ENCODE assay signal across 25 mouse cellular contexts in the genomic region with DNA sequence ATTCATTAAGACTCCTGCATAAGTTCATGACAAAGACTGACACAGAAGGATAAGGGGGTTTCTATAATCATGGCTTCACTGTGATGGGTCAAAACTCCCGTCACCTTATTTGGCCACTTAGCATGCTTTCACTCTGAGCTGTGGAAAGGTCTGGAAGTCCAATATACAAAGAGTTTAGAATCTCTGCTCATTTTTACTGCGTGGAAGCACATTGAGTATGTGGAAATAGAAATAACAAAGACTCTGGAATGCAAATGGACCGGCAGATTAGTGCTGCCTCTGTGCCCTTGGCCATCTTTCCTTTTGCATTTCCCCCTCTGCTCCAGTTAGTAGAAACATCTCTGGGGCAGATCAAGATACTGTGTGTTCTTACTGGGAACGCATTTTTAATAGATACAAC.
A peak's percentile ranks its signal among the peaks of the same experiment; 100 is the strongest.
DNase-seq lines count a peak whose midpoint lies in the region; ATAC-seq lines count a peak whose summit lies in the region.
"Had no signal": no experiment of that assay in that cellular context is flagged by ENCODE, and none has a peak within 500 bp of the region (broad histone marks: within the 10 kb centered on the region; RNA-seq: fewer than 3 reads in every experiment).

No protein-coding gene starts in this region.

- peaks cover 11% of the 10 kb centered on the region for H3K4me1 ChIP-seq in hindbrain, embryonic 12.5 days
- no peaks in the 10 kb centered on the region for H3K4me1 ChIP-seq in hindbrain, embryonic 11.5 days (replicated peaks; ENCODE audit: control insufficient read depth, insufficient read depth, low read length)
- H3K4me1 ChIP-seq in limb, embryonic 10.5 days, result peaks cover 35% of the 10 kb centered on the region
- H3K4me1 ChIP-seq: forebrain, embryonic 15.5 days had no signal

- no peak for ATAC-seq in hindbrain, embryonic 12.5 days (ENCODE audit: low FRiP score)
- ATAC-seq in hindbrain, embryonic 11.5 days (ENCODE audit: low FRiP score), result no peak
- ATAC-seq: activated CD4-positive, CD25-positive, alpha-beta regulatory T cell, adult 4 months; CD4-positive, CD25-positive, alpha-beta regulatory T cell, adult 4 months; forebrain, embryonic 15.5 days; hindbrain, postnatal 0 days; inflammation-experienced regulatory T-cells, adult 6 months; intestine, embryonic 16.5 days had no signal

- H3K4me3 ChIP-seq in hindbrain, embryonic 12.5 days, result no peak overlapping the region
- no peak overlapping the region for H3K4me3 ChIP-seq in hindbrain, embryonic 11.5 days (ENCODE audit: low read depth, low read length)
- no peak overlapping the region for H3K4me3 ChIP-seq in limb, embryonic 10.5 days
- H3K4me3 ChIP-seq: embryonic facial prominence, embryonic 12.5 days; embryonic facial prominence, embryonic 15.5 days; forebrain, embryonic 15.5 days had no signal

- peaks cover 30% of the 10 kb centered on the region for H3K36me3 ChIP-seq in hindbrain, embryonic 12.5 days
- no peaks in the 10 kb centered on the region for H3K36me3 ChIP-seq in hindbrain, embryonic 11.5 days (ENCODE audit: control insufficient read depth, insufficient read depth, low read length)
- H3K36me3 ChIP-seq in limb, embryonic 10.5 days, result peaks cover 18% of the 10 kb centered on the region

- H3K9me3 ChIP-seq in hindbrain, embryonic 12.5 days (replicated peaks), result no peaks in the 10 kb centered on the region
- no peaks in the 10 kb centered on the region for H3K9me3 ChIP-seq in hindbrain, embryonic 11.5 days (ENCODE audit: control insufficient read depth, low read length)
- H3K9me3 ChIP-seq in limb, embryonic 10.5 days (replicated peaks), result no peaks in the 10 kb centered on the region
- H3K9me3 ChIP-seq: embryonic facial prominence, embryonic 12.5 days; embryonic facial prominence, embryonic 15.5 days; forebrain, embryonic 15.5 days had no signal

- DNase-seq in hindbrain, embryonic 11.5 days (ENCODE audit: low spot score), result no peak
- peak; percentile 93 for DNase-seq in Muller cell, postnatal 12 days (ENCODE audit: inconsistent ontology term)
- DNase-seq in limb, embryonic 10.5 days (ENCODE audit: low spot score), result no peak
- DNase-seq in retina, postnatal 1 day, result peak; percentile 31
- no peak for DNase-seq in c-Kit-positive CD71-positive TER-119-positive erythroid progenitor cells, embryonic 14.5 days (ENCODE audit: low spot score)
- DNase-seq: adrenal gland, postnatal 10 days; adrenal gland, postnatal 36 days; cerebellum, adult 11 months; cerebellum, adult 2 months; cerebellum, adult 9-11 months; cerebellum, postnatal 25 days; gastrocnemius, postnatal 10 days; gastrocnemius, postnatal 36 days; heart, postnatal 36 days had no signal

- no peak overlapping the region for H3K9ac ChIP-seq in hindbrain, embryonic 12.5 days
- no peak overlapping the region for H3K9ac ChIP-seq in hindbrain, embryonic 11.5 days (ENCODE audit: low read depth, low read length)
- H3K9ac ChIP-seq: embryonic facial prominence, embryonic 12.5 days; embryonic facial prominence, embryonic 15.5 days; forebrain, embryonic 15.5 days; hindbrain, embryonic 14.5 days had no signal

- no peaks in the 10 kb centered on the region for H3K27me3 ChIP-seq in hindbrain, embryonic 12.5 days
- H3K27me3 ChIP-seq in hindbrain, embryonic 11.5 days (ENCODE audit: control insufficient read depth, insufficient read depth, low read length), result no peaks in the 10 kb centered on the region
- H3K27me3 ChIP-seq in limb, embryonic 10.5 days (ENCODE audit: low read depth, poor library complexity, severe bottlenecking), result no peaks in the 10 kb centered on the region
- H3K27me3 ChIP-seq: embryonic facial prominence, embryonic 12.5 days; embryonic facial prominence, embryonic 15.5 days; forebrain, embryonic 15.5 days had no signal

- 68% methylated on average over 4 of the region's 4 CpGs for WGBS in hindbrain, embryonic 12.5 days
- WGBS in hindbrain, embryonic 11.5 days, result 76% methylated on average over 4 of the region's 4 CpGs
- 91% methylated on average over 4 of the region's 4 CpGs for WGBS in limb, embryonic 10.5 days

- 0 out of 2 replicates have a peak overlapping the region, but pooled peaks have one; percentile 17 for H3K27ac ChIP-seq in hindbrain, embryonic 12.5 days
- no peak overlapping the region for H3K27ac ChIP-seq in hindbrain, embryonic 11.5 days (ENCODE audit: low read depth, low read length)
- H3K27ac ChIP-seq in limb, embryonic 10.5 days, result peak overlapping the region; percentile 2; the same call in 1 of the 2 replicates
- H3K27ac ChIP-seq: embryonic facial prominence, embryonic 12.5 days; embryonic facial prominence, embryonic 15.5 days; forebrain, embryonic 15.5 days; hindbrain, embryonic 14.5 days; hindbrain, postnatal 0 days had no signal

- H3K4me2 ChIP-seq in hindbrain, embryonic 12.5 days (replicated peaks), result no peak overlapping the region
- H3K4me2 ChIP-seq in hindbrain, embryonic 11.5 days (replicated peaks; ENCODE audit: low read depth, low read length), result no peak overlapping the region
- H3K4me2 ChIP-seq: embryonic facial prominence, embryonic 12.5 days; embryonic facial prominence, embryonic 15.5 days; forebrain, embryonic 15.5 days; heart, embryonic 11.5 days; hindbrain, embryonic 14.5 days had no signal

Comparison
In these comparisons a context has a peak if more than half of its experiments do, and no peak if none do; other contexts are left out.
1. DNase-seq: peak in Muller cell, postnatal 12 days (single experiment) and retina, postnatal 1 day (single experiment); none in hindbrain, embryonic 11.5 days (single experiment), limb, embryonic 10.5 days (single experiment) and c-Kit-positive CD71-positive TER-119-positive erythroid progenitor cells, embryonic 14.5 days (single experiment).